11 mouse cellular contexts compared by ENCODE assay signal in genomic region chr4:125145213-125145612, GRCm38 (mm10). TPM values are rescaled to one million over a fixed set of nuclear protein-coding genes. Genes with fewer than 3 reads are reported as not detected.
A peak's percentile ranks its signal among the peaks of the same experiment; 100 is the strongest.
DNase-seq lines count a peak whose midpoint lies in the region; ATAC-seq and TF ChIP-seq lines count a peak whose summit lies in the region.
"Had no signal": no experiment of that assay in that cellular context is flagged by ENCODE, and none has a peak within 500 bp of the region (broad histone marks: within the 10 kb centered on the region; RNA-seq: fewer than 3 reads in every experiment).

No protein-coding gene starts in this region.

- no peaks in the 10 kb centered on the region for H3K9me3 ChIP-seq in hindbrain, postnatal 0 days (ENCODE audit: low read length)
- H3K9me3 ChIP-seq in hindbrain, embryonic 11.5 days (ENCODE audit: control insufficient read depth, low read length) = no peaks in the 10 kb centered on the region
- H3K9me3 ChIP-seq in ES-E14 (ENCODE audit: control insufficient read depth, insufficient read depth, low read depth, low read length) = no peaks in the 10 kb centered on the region
- no peaks in the 10 kb centered on the region for H3K9me3 ChIP-seq in kidney, embryonic 16.5 days (ENCODE audit: low read length)
- H3K9me3 ChIP-seq: embryonic facial prominence, embryonic 12.5 days; kidney, embryonic 15.5 days; limb, embryonic 12.5 days had no signal

- peaks cover 7% of the 10 kb centered on the region; the same call in 1 of the 2 replicates for H3K27me3 ChIP-seq in hindbrain, postnatal 0 days (ENCODE audit: insufficient read depth, low read length)
- H3K27me3 ChIP-seq in hindbrain, embryonic 11.5 days (ENCODE audit: control insufficient read depth, insufficient read depth, low read length) = no peaks in the 10 kb centered on the region
- H3K27me3 ChIP-seq in kidney, embryonic 16.5 days (ENCODE audit: insufficient read depth, low read length) = no peaks in the 10 kb centered on the region; the same call in 1 of the 2 replicates
- H3K27me3 ChIP-seq: embryonic facial prominence, embryonic 12.5 days had no signal

- ATAC-seq in hindbrain, postnatal 0 days = peak; percentile 32; the same call in 1 of the 2 replicates
- ATAC-seq in hindbrain, embryonic 11.5 days (ENCODE audit: low FRiP score) = no peak
- no peak for ATAC-seq in kidney, embryonic 16.5 days (ENCODE audit: low FRiP score, low TSS enrichment)

- 20% methylated on average over 8 of the region's 10 CpGs for WGBS in hindbrain, postnatal 0 days
- 29% methylated on average over 10 of the region's 10 CpGs for WGBS in hindbrain, embryonic 11.5 days
- 33% methylated on average over 10 of the region's 10 CpGs for WGBS in kidney, embryonic 16.5 days

- H3K27ac ChIP-seq in hindbrain, postnatal 0 days = no peak overlapping the region
- H3K27ac ChIP-seq in hindbrain, embryonic 11.5 days (ENCODE audit: low read depth, low read length) = no peak overlapping the region
- peak overlapping the region; percentile 63; the same call in 1 of the 2 replicates for H3K27ac ChIP-seq in ES-E14 (ENCODE audit: insufficient read depth, low read depth, low read length, poor library complexity, severe bottlenecking)
- H3K27ac ChIP-seq in brown adipose tissue, adult 24 weeks (replicated peaks; ENCODE audit: low read depth, low read length) = peak overlapping the region; percentile 8; the same call in 1 of the 2 replicates
- H3K27ac ChIP-seq in kidney, embryonic 16.5 days (ENCODE audit: low read length) = no peak overlapping the region
- H3K27ac ChIP-seq: embryonic facial prominence, embryonic 12.5 days; kidney, embryonic 15.5 days; limb, embryonic 12.5 days had no signal

- TF ChIP-seq CTCF in hindbrain, postnatal 0 days (IDR thresholded peaks at IDR 0.05; ENCODE audit: low read depth) = no peak

- in situ Hi-C loops in ES-E14 (cut with MboI; ENCODE audit: low sequenced_read_pairs in 2 of 2, unreplicated experiment in 2 of 2) = no loop called here

- no peak overlapping the region for H3K4me3 ChIP-seq in hindbrain, postnatal 0 days (ENCODE audit: low read length)
- H3K4me3 ChIP-seq in hindbrain, embryonic 11.5 days (ENCODE audit: low read depth, low read length) = no peak overlapping the region
- peak overlapping the region in 1 of 2 experiments; percentile 14; a peak in 1 of 4 replicates for H3K4me3 ChIP-seq in ES-E14 (ENCODE audit: insufficient read depth in 1 of 2, low read depth in 1 of 2, low read length in 2 of 2, poor library complexity in 1 of 2, severe bottlenecking in 1 of 2)
- H3K4me3 ChIP-seq in brown adipose tissue, adult 24 weeks (ENCODE audit: insufficient read depth, low read depth, low read length) = no peak overlapping the region
- no peak overlapping the region for H3K4me3 ChIP-seq in kidney, embryonic 16.5 days (ENCODE audit: low read length)
- H3K4me3 ChIP-seq: embryonic facial prominence, embryonic 12.5 days; kidney, embryonic 15.5 days; limb, embryonic 12.5 days had no signal

- peak overlapping the region; percentile 11; the same call in 1 of the 2 replicates for H3K4me2 ChIP-seq in hindbrain, postnatal 0 days (ENCODE audit: low read depth, low read length)
- no peak overlapping the region for H3K4me2 ChIP-seq in hindbrain, embryonic 11.5 days (replicated peaks; ENCODE audit: low read depth, low read length)
- H3K4me2 ChIP-seq in kidney, embryonic 16.5 days (replicated peaks; ENCODE audit: low read depth, low read length) = no peak overlapping the region
- H3K4me2 ChIP-seq: embryonic facial prominence, embryonic 12.5 days; kidney, embryonic 15.5 days; limb, embryonic 12.5 days had no signal

- DNase-seq in hindbrain, postnatal 0 days (ENCODE audit: low spot score) = no peak
- no peak for DNase-seq in hindbrain, embryonic 11.5 days (ENCODE audit: low spot score)
- no peak for DNase-seq in ES-E14 (ENCODE audit: low read depth, low spot score)
- peak; percentile 58 to 66 for DNase-seq in lung, postnatal 4 days
- no peak for DNase-seq in kidney, postnatal 14 days
- DNase-seq in thymus, postnatal 0 days (ENCODE audit: low spot score) = no peak

- no peaks in the 10 kb centered on the region for H3K36me3 ChIP-seq in hindbrain, postnatal 0 days (ENCODE audit: insufficient read depth, low read length)
- H3K36me3 ChIP-seq in hindbrain, embryonic 11.5 days (ENCODE audit: control insufficient read depth, insufficient read depth, low read length) = no peaks in the 10 kb centered on the region
- no peaks in the 10 kb centered on the region for H3K36me3 ChIP-seq in ES-E14 (ENCODE audit: control insufficient read depth, insufficient read depth, low read length, poor library complexity, severe bottlenecking)
- H3K36me3 ChIP-seq in kidney, embryonic 16.5 days (ENCODE audit: insufficient read depth, low read length) = no peaks in the 10 kb centered on the region
- H3K36me3 ChIP-seq: embryonic facial prominence, embryonic 12.5 days; kidney, embryonic 15.5 days; limb, embryonic 12.5 days had no signal

- no peak overlapping the region for H3K9ac ChIP-seq in hindbrain, postnatal 0 days (replicated peaks; ENCODE audit: low read length)
- no peak overlapping the region for H3K9ac ChIP-seq in hindbrain, embryonic 11.5 days (ENCODE audit: low read depth, low read length)
- H3K9ac ChIP-seq in ES-E14 (ENCODE audit: insufficient read depth, low read depth, low read length, poor library complexity, severe bottlenecking) = no peak overlapping the region
- H3K9ac ChIP-seq in kidney, embryonic 16.5 days (replicated peaks; ENCODE audit: low read length) = no peak overlapping the region
- H3K9ac ChIP-seq: embryonic facial prominence, embryonic 12.5 days; kidney, embryonic 15.5 days; limb, embryonic 12.5 days had no signal

- peaks cover 16% of the 10 kb centered on the region; the same call in 1 of the 2 replicates for H3K4me1 ChIP-seq in hindbrain, postnatal 0 days (ENCODE audit: insufficient read depth, low read length)
- no peaks in the 10 kb centered on the region for H3K4me1 ChIP-seq in hindbrain, embryonic 11.5 days (replicated peaks; ENCODE audit: control insufficient read depth, insufficient read depth, low read length)
- H3K4me1 ChIP-seq in ES-E14 (ENCODE audit: control insufficient read depth in 2 of 2, insufficient read depth in 2 of 2, low read length in 2 of 2, poor library complexity in 1 of 2) = peaks cover 0 to 26% of the 10 kb centered on the region in 2 experiments; a peak in 3 of 4 replicates
- 0 out of 2 replicates have a peak, but pooled peaks cover 2% of the 10 kb centered on the region for H3K4me1 ChIP-seq in brown adipose tissue, adult 24 weeks (ENCODE audit: control insufficient read depth, insufficient read depth, insufficient read length, low read length)
- no peaks in the 10 kb centered on the region for H3K4me1 ChIP-seq in kidney, embryonic 16.5 days (ENCODE audit: insufficient read depth, low read length)
- H3K4me1 ChIP-seq: embryonic facial prominence, embryonic 12.5 days; kidney, embryonic 15.5 days had no signal

TF ChIP-seq in ES-E14, 5 proteins besides CTCF, POLR2A, EP300 and RAD21:
- TF ChIP-seq MAFK (IDR thresholded peaks at IDR 0.05; ENCODE audit: insufficient read depth, low read depth, low read length) = no peak

RNA-seq across cellular contexts. Expression of gene Zc3h12a, which starts 17.6 kb away (rescaled TPM):
- total RNA-seq in hindbrain, postnatal 0 days (2014; rRNA removed) = not detected in 2 replicates
- 0.16 and 0.31 TPM in 2 replicates for polyA plus RNA-seq in hindbrain, postnatal 0 days (2015; fragmentation: Nextera tagmentation; extraction: Ambion mirVana)
- polyA plus RNA-seq in hindbrain, embryonic 11.5 days (2014; fragmentation: Nextera tagmentation; extraction: Ambion mirVana) = 0.29 and 0.78 TPM in 2 replicates
- total RNA-seq in ES-E14 (2012; rRNA removed) = 4.9 and 10.4 TPM in 2 replicates
- polyA plus RNA-seq in brown adipose tissue, adult 24 weeks (2012; ENCODE audit: insufficient read depth, insufficient read length, missing spikeins) = 3.1 and 5.4 TPM in 2 replicates
- 0.66 and 0.90 TPM in 2 replicates for polyA plus RNA-seq in kidney, embryonic 16.5 days (2015; fragmentation: Nextera tagmentation; extraction: Ambion mirVana)
- polyA plus RNA-seq in thymus, postnatal 0 days (2015; fragmentation: Nextera tagmentation; extraction: Ambion mirVana) = 3.0 and 3.5 TPM in 2 replicates

Comparison
In these comparisons a context has a peak if more than half of its experiments do, and no peak if none do; other contexts are left out.
1. DNase-seq: peak in lung, postnatal 4 days (2 of 2); none in hindbrain, postnatal 0 days (single experiment), hindbrain, embryonic 11.5 days (single experiment), ES-E14 (single experiment), kidney, postnatal 14 days (single experiment) and thymus, postnatal 0 days (single experiment).
2. H3K27ac ChIP-seq: peak in ES-E14 (single experiment) and brown adipose tissue, adult 24 weeks (single experiment); none in hindbrain, postnatal 0 days (single experiment), hindbrain, embryonic 11.5 days (single experiment) and kidney, embryonic 16.5 days (single experiment).